Mouse (Mus musculus) liver, embryonic 14.5 days (tissue): Measurements from ENCODE around the gene BC030867.

Source experiments
- CTCF ChIP-seq: IDR thresholded peaks from 2 replicates; pipeline ENCODE4 v1.5.1; 2016; ENCODE audit warnings: antibody characterized with exemption, low read depth, control low read depth
- EP300 ChIP-seq: IDR thresholded peaks from 2 replicates; pipeline ENCODE4 v1.6.1; 2016; ENCODE audit warnings: antibody characterized with exemption, low read depth

DNA sequence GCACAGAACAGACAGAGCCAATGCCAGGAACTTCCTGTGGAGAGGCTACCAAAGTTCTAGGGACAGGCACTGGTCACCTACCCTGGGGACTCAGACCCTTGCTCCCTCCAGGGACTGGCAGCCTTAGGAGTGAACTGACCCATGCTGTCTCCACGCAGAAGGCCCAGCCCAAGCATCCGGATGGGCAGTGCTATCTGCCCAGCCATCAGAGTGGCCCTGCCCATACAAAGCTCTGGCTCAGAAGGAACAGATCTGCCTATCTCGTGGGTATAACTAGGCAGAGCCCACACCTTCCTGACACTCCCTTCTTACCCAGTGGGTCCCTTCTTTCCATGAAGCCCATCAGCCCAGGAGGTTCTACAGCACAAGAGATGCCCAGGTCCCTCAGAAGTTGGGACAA, 38.5 kb upstream of the BC030867 start:
- TF ChIP-seq CTCF: no peak
- TF ChIP-seq EP300: no peak
